Mouse (Mus musculus) gastrocnemius, adult 8-10 months (tissue): ENCODE data around the gene Cnnm2. TPM values are rescaled to one million over a fixed set of nuclear protein-coding genes. Genes with fewer than 3 reads are reported as not detected.
A peak's percentile ranks its signal among the peaks of the same experiment; 100 is the strongest.

Experiments used
- DNase-seq, 2 experiments: peaks; one replicate each; pipeline ENCODE4 v3.0.0; 2022; ENCODE audit warnings: low spot score in 2 of 2
- total RNA-seq, 4 experiments: library from RNA; stranded (reverse); gene quantifications; 2 replicates each; pipeline ENCODE4 v1.2.4; 2022

Cnnm2 gene
- total RNA-seq, 4 experiments from 2014 or later = 2.7 to 3.7 (median 3.2) TPM

- DNase-seq = no peak
Observed at GRCm38 (mm10) chr19:46915406-46916080, 154.1 kb downstream of the Cnnm2 start.

- DNase-seq = no peak
Observed at GRCm38 (mm10) chr19:46920571-46920970, 159.2 kb downstream of the Cnnm2 start.

- no peak for DNase-seq
Observed at GRCm38 (mm10) chr19:46926357-46926756, 165.0 kb downstream of the Cnnm2 start.

GRCm38 (mm10) chr19:46926951-46927350 lies 165.6 kb downstream of the Cnnm2 start:
- DNase-seq = no peak

DNA sequence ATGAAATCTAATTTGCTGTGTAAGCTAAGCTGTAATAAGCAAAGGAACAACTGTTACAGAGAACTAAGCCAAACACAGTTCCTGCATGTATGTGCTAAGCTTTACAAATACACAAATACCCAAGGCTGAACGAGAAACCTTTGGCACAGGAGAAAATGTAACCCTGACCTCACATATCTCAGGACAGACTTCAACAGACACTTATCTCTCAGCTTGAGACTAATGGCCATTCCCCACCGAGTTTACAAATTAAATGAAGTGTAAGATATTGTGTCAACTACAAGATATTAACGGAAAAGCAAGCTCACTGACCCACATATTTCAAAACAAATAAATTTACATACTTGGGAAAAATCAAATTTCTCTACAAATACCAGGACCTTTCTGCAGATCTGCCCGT lies 166.7 kb downstream of the Cnnm2 start:
- no peak for DNase-seq

DNA sequence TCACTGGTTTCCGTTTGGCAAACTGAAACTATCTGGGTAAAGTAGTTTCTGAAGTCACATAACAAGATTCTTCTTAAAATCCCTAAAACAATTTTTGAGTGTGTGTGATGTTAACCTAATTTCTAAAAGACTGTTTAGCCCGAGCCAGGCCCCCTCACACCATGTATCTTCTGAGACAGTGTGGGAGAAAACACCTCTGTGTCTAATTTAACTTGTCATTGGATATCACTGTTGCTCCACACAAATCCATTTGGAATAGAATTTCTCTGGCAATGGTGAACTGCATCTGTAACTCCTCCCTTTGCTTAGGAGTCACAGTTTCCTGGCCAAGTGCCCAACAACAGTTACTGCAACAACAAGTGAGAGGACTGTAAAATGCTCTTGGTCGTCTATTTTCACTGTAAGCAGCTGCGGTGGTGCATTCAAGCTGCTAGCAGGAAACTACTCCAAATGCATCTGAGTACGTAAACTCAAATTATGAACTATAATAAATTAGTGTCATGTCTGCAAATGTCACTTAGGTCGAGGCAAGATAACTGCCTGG lies 167.7 kb downstream of the Cnnm2 start:
- DNase-seq = peak; percentile 71 to 77

Other genes starting within 250 kb of the Cnnm2 start
- gene Arl3, start 188.4 kb upstream of the Cnnm2 start, total RNA-seq = 10 to 100 TPM; 51.1 to 76.4 (median 62.8) TPM
- 1 to 10 TPM; 1.6 to 3.0 (median 2.8) TPM for gene Sfxn2, start 188.2 kb upstream of the Cnnm2 start, total RNA-seq
- gene Wbp1l, start 162.5 kb upstream of the Cnnm2 start, total RNA-seq = 100 to 1,000 TPM in 1 of 4 experiments, 10 to 100 TPM in 3; 56.9 to 103 (median 59.7) TPM
- gene Cyp17a1, start 88.4 kb upstream of the Cnnm2 start, total RNA-seq = not detected
- gene Borcs7, start 71.7 kb upstream of the Cnnm2 start, total RNA-seq = 10 to 100 TPM; 12.0 to 14.7 (median 12.6) TPM
- 100 to 1,000 TPM in 1 of 4 experiments, 10 to 100 TPM in 3; 83.6 to 105 (median 90.4) TPM for gene As3mt, start 54.1 kb upstream of the Cnnm2 start, total RNA-seq